Mouse (Mus musculus) stomach, embryonic 15.5 days (tissue): ENCODE measurements around the gene Ankrd42. TPM values are rescaled to one million over a fixed set of nuclear protein-coding genes. Genes with fewer than 3 reads are reported as not detected.

Experiments used
- ATAC-seq: fragments of 200-750 bp; cut with Nextera tagmentation; 2 replicates; pipeline ENCODE4 v1.8.0; 2017; ENCODE audit warnings: low read depth, moderate number of reproducible peaks, moderate TSS enrichment; ENCODE audit not compliant: insufficient read depth, low FRiP score
- H3K27ac ChIP-seq: fragments of 300-500 bp; sonication (generic); 2 replicates; pipeline ENCODE4 v1.5.1; 2015; ENCODE audit warnings: mild to moderate bottlenecking, inconsistent platforms
- H3K27me3 ChIP-seq: fragments of 300-500 bp; sonication (generic); replicated peaks from 2 replicates; pipeline ENCODE4 v1.6.1; 2015; ENCODE audit warnings: inconsistent platforms
- H3K36me3 ChIP-seq: fragments of 300-500 bp; sonication (generic); 2 replicates; pipeline ENCODE4 v1.6.1; 2015; ENCODE audit warnings: inconsistent platforms
- H3K4me1 ChIP-seq: fragments of 300-500 bp; sonication (generic); 2 replicates; pipeline ENCODE4 v1.6.1; 2015; ENCODE audit warnings: inconsistent platforms
- H3K4me2 ChIP-seq: fragments of 300-500 bp; sonication (generic); 2 replicates; pipeline ENCODE4 v1.6.1; 2015; ENCODE audit warnings: mild to moderate bottlenecking, inconsistent platforms
- H3K4me3 ChIP-seq: fragments of 300-500 bp; sonication (generic); replicated peaks from 2 replicates; pipeline ENCODE4 v1.5.1; 2015; ENCODE audit warnings: inconsistent platforms
- H3K9ac ChIP-seq: fragments of 300-500 bp; sonication (generic); 2 replicates; pipeline ENCODE4 v1.6.1; 2015; ENCODE audit warnings: inconsistent platforms
- H3K9me3 ChIP-seq: fragments of 300-500 bp; sonication (generic); 2 replicates; pipeline ENCODE4 v1.6.1; 2016; ENCODE audit warnings: inconsistent platforms
- WGBS: fragments of 180-500 bp; shearing (Covaris S2); methylation state at CpG from one replicate; pipeline ENCODE4 v1.1.7; 2015; 5-methylcytosine and 5-hydroxymethylcytosine counted together
- polyA plus RNA-seq: library from polyadenylated mRNA; unstranded; fragments of >200 nt; fragmentation: Nextera tagmentation; extraction: Ambion mirVana; gene quantifications from 2 replicates; pipeline ENCODE4 v1.2.1, GENCODE M21; 2015

Gene Ankrd42
- 5.0 and 5.8 TPM in 2 replicates for polyA plus RNA-seq

GRCm38 (mm10) chr7:92637021-92637625 lies at the start of gene Ankrd42:
Ankrd42 (minus strand) TSS chr7:92637142.
- Histone ChIP-seq H3K4me3 (peak within 1 kb of the TSS; percentile 88), H3K9ac (peak within 1 kb of the TSS; percentile 76), H3K9me3 (no peaks in the 10 kb centered on the region), H3K27ac (peak within 1 kb of the TSS; percentile 82), H3K4me2 (peak within 1 kb of the TSS; percentile 99), H3K27me3 (no peaks in the 10 kb centered on the region), H3K36me3 (no peaks in the 10 kb centered on the region; the same call in 1 of the 2 replicates), H3K4me1 (peaks cover 7% of the 10 kb centered on the region; the same call in 1 of the 2 replicates)
- under 1% methylated on average over 44 of the region's 44 CpGs for WGBS
- peak; percentile 98 for ATAC-seq

DNA sequence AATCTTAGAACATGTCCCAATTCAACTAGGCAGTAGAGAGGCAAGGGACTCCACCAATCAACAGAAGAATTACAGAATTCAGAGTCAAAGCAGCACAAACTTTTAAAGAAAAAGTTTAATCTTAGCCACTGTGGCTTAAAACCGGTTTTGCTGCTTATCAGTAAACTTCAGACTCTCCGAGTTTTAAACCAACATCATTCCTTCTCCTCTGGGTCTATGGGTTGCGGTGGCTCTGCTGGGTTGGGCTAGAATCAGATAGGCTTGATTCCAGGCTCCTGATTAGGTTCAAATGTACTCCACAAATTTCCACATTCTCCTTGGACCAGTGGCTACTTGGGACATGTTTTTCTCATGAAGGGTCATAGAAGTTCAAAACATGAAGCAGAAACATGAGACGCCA lies 40.4 kb upstream of the Ankrd42 start:
- no peaks in the 10 kb centered on the region for H3K9me3 ChIP-seq
- no peak overlapping the region for H3K4me2 ChIP-seq
- no peaks in the 10 kb centered on the region for H3K4me1 ChIP-seq
- H3K9ac ChIP-seq = no peak overlapping the region
- no peak overlapping the region for H3K4me3 ChIP-seq
- no peak for ATAC-seq
- H3K27me3 ChIP-seq = no peaks in the 10 kb centered on the region
- no peaks in the 10 kb centered on the region for H3K36me3 ChIP-seq
- no peak overlapping the region for H3K27ac ChIP-seq
- 46% methylated on average over 4 of the region's 4 CpGs for WGBS

DNA sequence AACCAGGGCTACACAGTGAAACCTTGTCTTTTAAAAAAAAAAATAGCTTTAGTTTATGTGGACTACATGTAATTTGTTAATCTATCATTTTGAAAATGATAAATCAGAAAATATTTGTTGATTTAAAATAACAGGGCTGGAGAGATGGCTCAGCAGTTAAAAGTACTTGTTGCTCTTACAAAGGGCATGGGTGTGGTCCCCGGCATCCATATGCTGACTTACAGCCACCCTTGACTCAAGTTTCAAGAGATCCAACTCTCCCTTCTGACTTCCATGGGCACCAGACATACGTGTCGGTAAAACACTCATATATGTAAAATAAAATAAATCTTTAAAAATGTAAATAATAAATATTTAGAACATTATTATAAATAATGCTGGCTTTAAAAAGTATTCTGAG lies 38.2 kb upstream of the Ankrd42 start:
- no peak for ATAC-seq
- WGBS = 69% methylated on average over 3 of the region's 3 CpGs
- H3K9me3 ChIP-seq = no peaks in the 10 kb centered on the region
- H3K36me3 ChIP-seq = no peaks in the 10 kb centered on the region
- H3K27me3 ChIP-seq = no peaks in the 10 kb centered on the region
- no peak overlapping the region for H3K4me3 ChIP-seq
- H3K4me1 ChIP-seq = no peaks in the 10 kb centered on the region
- H3K4me2 ChIP-seq = no peak overlapping the region
- H3K27ac ChIP-seq = no peak overlapping the region
- no peak overlapping the region for H3K9ac ChIP-seq

DNA sequence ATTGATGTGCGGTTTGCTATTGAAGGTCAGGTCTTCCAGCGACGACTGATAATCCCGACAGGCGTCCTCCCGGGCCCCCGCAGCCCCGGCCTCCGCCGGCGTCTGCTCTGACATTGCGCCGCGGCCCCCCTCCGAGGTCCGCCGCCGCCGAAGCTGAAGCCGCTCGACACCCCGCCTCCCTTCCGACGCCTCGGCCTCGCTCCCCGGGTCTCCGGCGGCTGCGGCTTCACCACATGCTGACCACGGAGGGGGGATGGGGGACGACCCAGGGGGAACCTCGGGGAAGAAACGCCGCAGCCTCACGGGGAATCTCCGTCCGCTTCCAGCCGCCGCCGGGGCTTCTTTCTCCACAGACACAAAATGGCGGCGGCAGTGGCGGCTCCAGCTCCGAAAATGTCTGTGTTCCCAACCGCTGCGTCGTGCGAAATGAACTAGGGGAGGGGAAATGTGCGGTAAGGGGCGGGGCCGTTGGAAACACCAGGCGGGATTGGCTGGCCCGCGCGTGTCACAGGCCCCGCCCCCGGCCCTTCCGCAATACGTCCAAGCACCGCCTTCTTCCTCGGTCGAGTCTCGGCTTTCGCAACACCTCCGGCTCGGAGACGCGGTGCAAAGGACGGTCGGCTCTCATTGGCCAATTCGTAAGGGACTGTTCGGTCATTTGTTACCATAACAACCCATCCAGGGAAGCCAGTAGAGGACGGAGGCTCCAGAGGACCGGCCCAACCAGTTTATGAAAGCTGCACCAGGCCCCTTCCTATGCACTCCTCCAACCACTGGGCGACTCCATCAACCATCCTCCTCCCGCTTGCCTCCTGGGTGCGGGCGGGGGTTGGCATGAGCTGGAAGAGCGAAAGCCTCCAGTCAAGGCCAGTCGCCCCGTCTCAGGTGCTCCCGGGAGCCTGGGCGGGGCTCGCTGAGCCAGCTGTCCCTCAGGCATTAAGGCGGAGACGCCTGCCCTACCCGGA lies 32.8 kb upstream of the Ankrd42 start, which contains the start of gene Pcf11:
Gene Pcf11 (minus strand): TSS at position 428 of the 965 bp plus-strand sequence.
- peak within 1 kb of the TSS; percentile 98 for H3K27ac ChIP-seq
- peaks cover 6% of the 10 kb centered on the region; the same call in 1 of the 2 replicates for H3K4me1 ChIP-seq
- peak within 1 kb of the TSS; percentile 91 for H3K4me3 ChIP-seq
- H3K9me3 ChIP-seq = no peaks in the 10 kb centered on the region
- H3K4me2 ChIP-seq = peak within 1 kb of the TSS; percentile 58
- under 1% methylated on average over 87 of the region's 88 CpGs for WGBS
- H3K36me3 ChIP-seq = no peaks in the 10 kb centered on the region
- H3K9ac ChIP-seq = peak within 1 kb of the TSS; percentile 97
- ATAC-seq = peak; percentile 99
- no peaks in the 10 kb centered on the region for H3K27me3 ChIP-seq

DNA sequence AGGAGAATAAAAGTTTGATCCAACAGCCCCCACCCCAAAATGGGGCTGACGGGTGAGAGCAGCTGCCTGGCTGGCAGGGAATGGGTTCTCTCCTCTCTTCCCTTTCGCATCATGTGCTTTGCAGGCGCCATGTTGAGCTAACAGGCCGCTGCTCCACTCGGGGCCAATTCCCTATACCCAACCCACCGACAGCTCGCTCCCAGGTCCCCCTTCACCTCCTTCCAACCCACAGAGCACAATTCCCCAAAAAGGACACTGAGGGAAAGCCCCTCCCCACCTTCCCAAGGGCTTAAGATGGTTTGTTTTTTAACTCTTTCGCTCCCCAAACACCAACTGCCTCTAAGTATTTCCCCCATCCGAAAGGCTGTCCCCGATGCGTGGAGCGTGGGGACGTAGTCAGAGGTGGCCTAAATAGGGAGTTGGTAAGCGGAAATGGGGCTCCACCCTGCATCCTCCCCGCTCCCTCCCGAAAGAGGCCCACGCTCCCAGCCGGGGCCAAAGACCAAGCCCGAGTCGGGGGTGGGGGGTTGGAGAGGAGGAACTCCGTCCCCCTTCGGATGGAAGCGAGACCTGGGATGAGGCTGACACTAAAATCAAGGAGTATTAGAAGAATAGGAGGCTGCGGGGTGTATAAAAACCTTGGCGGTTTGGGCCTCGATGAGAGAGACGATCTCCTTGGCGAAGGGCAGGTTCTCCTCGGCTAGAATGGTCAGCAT lies 32.0 kb upstream of the Ankrd42 start:
- no peak for ATAC-seq

DNA sequence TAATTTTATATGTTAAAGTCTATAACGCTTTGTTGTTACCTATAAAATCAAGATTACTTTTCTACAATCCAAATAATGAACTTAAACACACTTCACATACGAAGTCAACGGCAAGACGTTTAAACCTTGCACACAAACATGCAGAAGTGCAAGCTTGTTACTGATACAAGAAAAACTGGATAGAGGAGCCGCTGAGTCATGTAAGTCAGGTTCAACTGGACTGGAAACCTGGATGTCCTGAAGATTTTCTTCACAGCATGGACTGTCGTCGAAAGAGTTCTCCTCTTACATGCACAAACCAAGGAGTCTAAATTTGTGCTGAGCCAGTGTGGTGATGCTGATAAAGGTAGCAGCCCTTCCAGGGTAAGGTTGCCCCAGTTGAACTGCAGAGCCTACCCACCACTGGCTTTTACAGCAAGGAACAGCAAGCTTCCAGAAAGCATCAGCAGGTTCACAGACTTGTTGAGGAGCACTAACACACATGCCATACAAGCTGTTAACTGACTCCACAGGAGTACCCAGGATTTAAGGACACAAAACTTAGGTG lies 29.4 kb upstream of the Ankrd42 start:
- ATAC-seq = no peak
- 64% methylated on average over 7 of the region's 7 CpGs for WGBS
- Histone ChIP-seq H3K27me3 (no peaks in the 10 kb centered on the region), H3K4me1 (peaks cover 6% of the 10 kb centered on the region; the same call in 1 of the 2 replicates), H3K9me3 (no peaks in the 10 kb centered on the region), H3K36me3 (peaks cover 6% of the 10 kb centered on the region), H3K4me2 (peak overlapping the region; percentile 57), H3K4me3 (no peak overlapping the region), H3K9ac (no peak overlapping the region), H3K27ac (no peak overlapping the region)

More for the DNA sequence above, 32.0 kb upstream of the Ankrd42 start:
- WGBS = under 1% methylated on average over 29 of the region's 29 CpGs
- Histone ChIP-seq H3K4me3 (peak overlapping the region; percentile 91), H3K36me3 (no peaks in the 10 kb centered on the region), H3K9ac (peak overlapping the region; percentile 97), H3K9me3 (no peaks in the 10 kb centered on the region), H3K4me1 (peaks cover 6% of the 10 kb centered on the region; the same call in 1 of the 2 replicates), H3K4me2 (peak overlapping the region; percentile 57), H3K27me3 (no peaks in the 10 kb centered on the region), H3K27ac (peak overlapping the region; percentile 98)

DNA sequence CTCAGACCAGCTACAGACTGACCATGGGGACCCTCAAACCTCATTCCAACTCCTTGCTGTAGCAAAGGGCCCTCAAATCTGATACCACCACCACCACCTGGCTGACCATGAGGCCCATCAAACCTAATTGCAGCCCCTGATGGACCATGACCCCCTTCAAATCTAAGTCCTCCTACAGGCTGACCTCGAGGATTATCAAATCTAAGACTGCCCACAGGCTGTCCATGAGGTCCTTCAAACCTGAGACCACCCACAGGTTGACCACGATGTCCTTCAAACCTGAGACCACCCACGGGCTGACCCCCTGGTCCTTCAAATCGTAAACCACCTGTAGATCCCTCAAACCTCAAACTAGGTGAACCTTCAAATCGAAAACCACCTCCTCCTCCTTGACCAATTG lies 21.1 kb upstream of the Ankrd42 start:
- Histone ChIP-seq H3K36me3 (peaks cover 51% of the 10 kb centered on the region), H3K4me2 (no peak overlapping the region), H3K9me3 (no peaks in the 10 kb centered on the region), H3K4me1 (no peaks in the 10 kb centered on the region), H3K9ac (no peak overlapping the region), H3K27ac (no peak overlapping the region), H3K4me3 (no peak overlapping the region), H3K27me3 (no peaks in the 10 kb centered on the region)
- WGBS = 98% methylated on average over 5 of the region's 5 CpGs
- ATAC-seq = no peak

- WGBS = 70% methylated on average over 2 of the region's 2 CpGs
- no peaks in the 10 kb centered on the region for H3K4me1 ChIP-seq
- peaks cover 46% of the 10 kb centered on the region for H3K36me3 ChIP-seq
- no peak overlapping the region for H3K9ac ChIP-seq
- no peak overlapping the region for H3K27ac ChIP-seq
- H3K9me3 ChIP-seq = no peaks in the 10 kb centered on the region
- no peak overlapping the region for H3K4me3 ChIP-seq
- H3K27me3 ChIP-seq = no peaks in the 10 kb centered on the region
- no peak overlapping the region for H3K4me2 ChIP-seq
- no peak for ATAC-seq
These were observed 19.4 kb upstream of the Ankrd42 start for GRCm38 (mm10) chr7:92656386-92656785.

DNA sequence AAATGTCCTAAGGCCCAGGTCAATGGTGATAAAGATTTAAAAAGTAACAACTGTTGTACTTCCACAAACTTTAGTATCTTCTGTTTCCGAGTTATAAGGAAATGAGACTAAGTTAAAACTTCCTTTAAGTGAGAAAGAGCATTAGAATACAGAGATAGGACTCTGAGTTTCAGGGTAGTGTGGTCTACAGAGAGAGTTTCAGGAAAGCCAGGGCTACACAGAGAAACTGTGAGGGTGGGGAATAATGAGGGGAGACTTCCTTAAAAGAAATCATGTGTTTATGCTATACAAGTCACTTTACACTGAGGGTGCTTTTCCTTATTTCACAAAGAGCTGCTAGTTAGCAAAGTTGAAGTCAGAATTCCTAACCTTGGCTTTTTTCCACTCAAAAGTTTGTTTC lies 16.4 kb upstream of the Ankrd42 start:
- H3K4me3 ChIP-seq = no peak overlapping the region
- no peaks in the 10 kb centered on the region for H3K9me3 ChIP-seq
- H3K27me3 ChIP-seq = no peaks in the 10 kb centered on the region
- no peak overlapping the region for H3K9ac ChIP-seq
- H3K27ac ChIP-seq = no peak overlapping the region
- WGBS = 86% methylated on average over 1 of the region's 1 CpGs
- no peak overlapping the region for H3K4me2 ChIP-seq
- ATAC-seq = no peak
- no peaks in the 10 kb centered on the region for H3K4me1 ChIP-seq
- peaks cover 28% of the 10 kb centered on the region for H3K36me3 ChIP-seq

GRCm38 (mm10) chr7:92647790-92648189 lies 10.8 kb upstream of the Ankrd42 start:
- ATAC-seq = no peak
- WGBS = 80% methylated on average over 7 of the region's 7 CpGs
- no peaks in the 10 kb centered on the region for H3K9me3 ChIP-seq
- H3K27ac ChIP-seq = no peak overlapping the region
- no peak overlapping the region for H3K9ac ChIP-seq
- no peak overlapping the region for H3K4me2 ChIP-seq
- no peak overlapping the region for H3K4me3 ChIP-seq
- no peaks in the 10 kb centered on the region for H3K27me3 ChIP-seq
- H3K4me1 ChIP-seq = no peaks in the 10 kb centered on the region
- H3K36me3 ChIP-seq = peaks cover 14% of the 10 kb centered on the region

GRCm38 (mm10) chr7:92642358-92642757 lies 5.4 kb upstream of the Ankrd42 start:
- H3K36me3 ChIP-seq = peaks cover 6% of the 10 kb centered on the region
- H3K9ac ChIP-seq = no peak overlapping the region
- no peaks in the 10 kb centered on the region for H3K9me3 ChIP-seq
- H3K27me3 ChIP-seq = no peaks in the 10 kb centered on the region
- no peak overlapping the region for H3K4me2 ChIP-seq
- no peaks in the 10 kb centered on the region for H3K4me1 ChIP-seq
- ATAC-seq = no peak
- H3K27ac ChIP-seq = no peak overlapping the region
- no peak overlapping the region for H3K4me3 ChIP-seq
